Mouse (Mus musculus) liver, postnatal 0 days (tissue): ENCODE measurements around the gene Tex14.

ENCODE experiments used
- CTCF ChIP-seq: sonication (generic); IDR thresholded peaks from 2 replicates; pipeline ENCODE4 v1.5.1; 2016; ENCODE audit warnings: antibody characterized with exemption, low read depth
- EP300 ChIP-seq: IDR thresholded peaks from 2 replicates; pipeline ENCODE4 v1.6.1; 2016; ENCODE audit warnings: antibody characterized with exemption, low read depth, mild to moderate bottlenecking

GRCm38 (mm10) chr11:87591526-87592353, 186.9 kb downstream of the Tex14 start, which contains the start of gene Mtmr4:
- TF ChIP-seq CTCF: no peak; the same call in 1 of the 2 replicates
- TF ChIP-seq EP300: peak; percentile 51; the same call in 1 of the 2 replicates
